Mouse (Mus musculus) MEL (cell line): ENCODE measurements around the gene Polr3b.

ENCODE experiments used
- GABPA ChIP-seq: IDR thresholded peaks from 2 replicates; pipeline ENCODE4 v1.6.1; 2012; ENCODE audit warnings: low read depth, mild to moderate bottlenecking, inconsistent platforms, low read length, improper control_type of control experiment, moderate library complexity
- POLR2AphosphoS2 ChIP-seq: IDR thresholded peaks from 2 replicates; pipeline ENCODE4 v1.6.1; 2011; ENCODE audit warnings: low read length, improper control_type of control experiment

DNA sequence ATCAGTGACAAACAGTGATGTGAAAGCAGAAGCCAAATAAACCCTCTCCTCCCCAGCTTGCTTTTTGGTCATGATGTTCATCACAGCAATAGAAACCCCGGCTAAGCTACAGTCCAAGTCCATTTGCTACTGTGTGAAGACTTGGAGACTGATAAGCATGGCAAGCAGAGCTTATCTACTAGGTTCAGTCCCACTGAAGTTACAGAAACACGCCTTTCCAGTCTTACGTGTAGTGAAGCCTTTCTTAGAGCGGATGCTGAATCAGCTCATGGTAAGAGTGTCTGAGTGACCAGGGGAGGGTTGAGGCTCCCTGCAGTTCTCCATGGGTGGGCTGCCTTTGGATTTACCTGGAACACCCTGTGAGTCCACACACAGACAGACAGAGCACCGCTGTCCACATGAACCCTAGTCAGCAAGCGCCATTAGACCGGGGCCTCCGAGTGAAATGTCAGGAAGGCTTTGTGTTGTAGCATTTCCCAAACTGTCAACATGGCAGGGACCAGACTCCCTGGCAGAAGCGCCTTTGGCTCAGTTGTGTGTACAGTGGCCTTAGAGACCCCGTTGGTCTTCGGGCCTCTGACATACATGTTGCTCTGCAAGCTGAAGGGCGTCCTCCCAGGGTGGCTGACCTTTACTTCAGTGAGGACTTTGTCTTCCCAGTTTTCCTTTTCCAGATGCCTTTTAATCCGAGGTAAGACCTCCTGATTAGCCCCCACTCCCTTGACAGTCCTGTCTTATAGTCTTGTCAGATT, 78.3 kb downstream of the Polr3b start:
- TF ChIP-seq GABPA (no peak), POLR2AphosphoS2 (no peak)
